ENCODE assay signal across 19 mouse cellular contexts in genomic region chr5:124167621-124168020, GRCm38 (mm10). TPM values are rescaled to one million over a fixed set of nuclear protein-coding genes. Genes with fewer than 3 reads are reported as not detected.
DNase-seq lines count a peak whose midpoint lies in the region; ATAC-seq and TF ChIP-seq lines count a peak whose summit lies in the region.
"Had no signal": no experiment of that assay in that cellular context is flagged by ENCODE, and none has a peak within 500 bp of the region (broad histone marks: within the 10 kb centered on the region; RNA-seq: fewer than 3 reads in every experiment).

No protein-coding gene starts in this region.

- no peak overlapping the region for H3K9ac ChIP-seq in forebrain, embryonic 11.5 days (ENCODE audit: low read length)
- H3K9ac ChIP-seq in heart, embryonic 15.5 days = no peak overlapping the region
- peak overlapping the region; percentile 31; the same call in 1 of the 2 replicates for H3K9ac ChIP-seq in lung, embryonic 16.5 days (ENCODE audit: low read length)
- H3K9ac ChIP-seq in heart, postnatal 0 days (replicated peaks; ENCODE audit: low read depth, low read length) = no peak overlapping the region
- H3K9ac ChIP-seq: forebrain, embryonic 13.5 days; hindbrain, embryonic 15.5 days; liver, embryonic 14.5 days had no signal

- no peak for TF ChIP-seq CTCF in heart, postnatal 0 days (IDR thresholded peaks at IDR 0.05; ENCODE audit: low read depth)

- DNase-seq in forebrain, embryonic 10.5 days (ENCODE audit: extremely low spot score, low spot score) = no peak
- no peak for DNase-seq in forebrain, embryonic 11.5 days (ENCODE audit: low spot score)
- no peak for DNase-seq in heart, postnatal 4 days
- no peak for DNase-seq in lung, postnatal 25 days (ENCODE audit: low spot score)
- DNase-seq in heart, postnatal 0 days (ENCODE audit: low spot score) = no peak
- DNase-seq: gastrocnemius, postnatal 36 days; kidney, adult 11 months; kidney, postnatal 10 days; midbrain, embryonic 14.5 days; spleen, adult 18-20 months had no signal

- WGBS in forebrain, embryonic 10.5 days = 68% methylated on average over 10 of the region's 10 CpGs
- 69% methylated on average over 10 of the region's 10 CpGs for WGBS in forebrain, embryonic 11.5 days
- 52% methylated on average over 10 of the region's 10 CpGs for WGBS in heart, embryonic 15.5 days
- WGBS in lung, embryonic 16.5 days = 38% methylated on average over 10 of the region's 10 CpGs
- 55% methylated on average over 10 of the region's 10 CpGs for WGBS in heart, postnatal 0 days

- no peak for ATAC-seq in forebrain, embryonic 11.5 days (replicated peaks; ENCODE audit: low FRiP score)
- no peak for ATAC-seq in heart, embryonic 15.5 days (replicated peaks; ENCODE audit: insufficient number of reproducible peaks, insufficient read depth, low FRiP score, low read depth)
- peak; percentile 34; the same call in 1 of the 2 replicates for ATAC-seq in lung, embryonic 16.5 days (ENCODE audit: low read depth)
- ATAC-seq in heart, postnatal 0 days (ENCODE audit: insufficient read depth, low read depth) = no peak
- no peak for ATAC-seq in inflammation-experienced regulatory T-cells, adult 6 months
- ATAC-seq: forebrain, embryonic 13.5 days had no signal

- peaks cover 76% of the 10 kb centered on the region for H3K4me1 ChIP-seq in forebrain, embryonic 10.5 days
- peaks cover 24% of the 10 kb centered on the region for H3K4me1 ChIP-seq in forebrain, embryonic 11.5 days (replicated peaks; ENCODE audit: control insufficient read depth, insufficient read depth, low read length)
- H3K4me1 ChIP-seq in heart, embryonic 15.5 days (replicated peaks) = peaks cover 91% of the 10 kb centered on the region
- H3K4me1 ChIP-seq in lung, embryonic 16.5 days (replicated peaks; ENCODE audit: control insufficient read depth, insufficient read depth, low read length) = peaks cover 37% of the 10 kb centered on the region
- H3K4me1 ChIP-seq in heart, postnatal 0 days (ENCODE audit: control insufficient read depth, insufficient read depth) = peaks cover 73% of the 10 kb centered on the region

- H3K27ac ChIP-seq in forebrain, embryonic 10.5 days = 0 out of 2 replicates have a peak overlapping the region, but pooled peaks have one; percentile 54
- no peak overlapping the region for H3K27ac ChIP-seq in forebrain, embryonic 11.5 days (ENCODE audit: low read depth, low read length)
- peak overlapping the region; percentile 38 for H3K27ac ChIP-seq in heart, embryonic 15.5 days
- H3K27ac ChIP-seq in lung, embryonic 16.5 days (ENCODE audit: low read length) = peak overlapping the region; percentile 64
- H3K27ac ChIP-seq in heart, postnatal 0 days (ENCODE audit: low read depth) = peak overlapping the region; percentile 43; the same call in 1 of the 2 replicates
- H3K27ac ChIP-seq: forebrain, embryonic 13.5 days; limb, embryonic 13.5 days; liver, embryonic 14.5 days had no signal

- no peaks in the 10 kb centered on the region for H3K27me3 ChIP-seq in forebrain, embryonic 10.5 days (ENCODE audit: poor library complexity, severe bottlenecking)
- no peaks in the 10 kb centered on the region for H3K27me3 ChIP-seq in forebrain, embryonic 11.5 days (ENCODE audit: control insufficient read depth, insufficient read depth, low read length)
- no peaks in the 10 kb centered on the region for H3K27me3 ChIP-seq in heart, embryonic 15.5 days
- no peaks in the 10 kb centered on the region for H3K27me3 ChIP-seq in lung, embryonic 16.5 days (ENCODE audit: control insufficient read depth, insufficient read depth, low read depth, low read length)
- H3K27me3 ChIP-seq in heart, postnatal 0 days (ENCODE audit: control insufficient read depth, insufficient read depth, low read length) = no peaks in the 10 kb centered on the region
- H3K27me3 ChIP-seq: CH12.LX; forebrain, embryonic 13.5 days; hindbrain, embryonic 15.5 days; limb, embryonic 13.5 days had no signal

- H3K4me2 ChIP-seq in forebrain, embryonic 11.5 days (ENCODE audit: low read depth, low read length, severe bottlenecking) = no peak overlapping the region
- H3K4me2 ChIP-seq in heart, embryonic 15.5 days = no peak overlapping the region
- peak overlapping the region; percentile 9; the same call in 1 of the 2 replicates for H3K4me2 ChIP-seq in lung, embryonic 16.5 days (ENCODE audit: low read depth, low read length)
- H3K4me2 ChIP-seq in heart, postnatal 0 days (ENCODE audit: low read depth, low read length) = no peak overlapping the region
- H3K4me2 ChIP-seq: forebrain, embryonic 13.5 days; hindbrain, embryonic 15.5 days; limb, embryonic 13.5 days had no signal

- H3K9me3 ChIP-seq in forebrain, embryonic 10.5 days = no peaks in the 10 kb centered on the region
- H3K9me3 ChIP-seq in forebrain, embryonic 11.5 days (ENCODE audit: control insufficient read depth, low read length) = no peaks in the 10 kb centered on the region
- no peaks in the 10 kb centered on the region for H3K9me3 ChIP-seq in heart, embryonic 15.5 days (replicated peaks)
- H3K9me3 ChIP-seq in lung, embryonic 16.5 days (ENCODE audit: control insufficient read depth, low read length) = no peaks in the 10 kb centered on the region
- no peaks in the 10 kb centered on the region for H3K9me3 ChIP-seq in heart, postnatal 0 days (replicated peaks; ENCODE audit: control insufficient read depth, low read length)
- H3K9me3 ChIP-seq: forebrain, embryonic 13.5 days; hindbrain, embryonic 15.5 days; limb, embryonic 13.5 days had no signal

- no peak overlapping the region for H3K4me3 ChIP-seq in forebrain, embryonic 10.5 days
- no peak overlapping the region for H3K4me3 ChIP-seq in forebrain, embryonic 11.5 days (ENCODE audit: low read depth, low read length)
- no peak overlapping the region for H3K4me3 ChIP-seq in heart, embryonic 15.5 days
- no peak overlapping the region for H3K4me3 ChIP-seq in lung, embryonic 16.5 days (ENCODE audit: low read length)
- no peak overlapping the region for H3K4me3 ChIP-seq in heart, postnatal 0 days (ENCODE audit: low read depth, low read length)
- H3K4me3 ChIP-seq: forebrain, embryonic 13.5 days; hindbrain, embryonic 15.5 days; limb, embryonic 13.5 days; myocyte had no signal

- 0 out of 2 replicates have a peak, but pooled peaks cover 6% of the 10 kb centered on the region for H3K36me3 ChIP-seq in forebrain, embryonic 10.5 days (replicated peaks)
- H3K36me3 ChIP-seq in forebrain, embryonic 11.5 days (ENCODE audit: control insufficient read depth, insufficient read depth, low read length) = no peaks in the 10 kb centered on the region
- no peaks in the 10 kb centered on the region for H3K36me3 ChIP-seq in heart, embryonic 15.5 days
- no peaks in the 10 kb centered on the region for H3K36me3 ChIP-seq in lung, embryonic 16.5 days (ENCODE audit: control insufficient read depth, insufficient read depth, low read length)
- H3K36me3 ChIP-seq in heart, postnatal 0 days (replicated peaks; ENCODE audit: control insufficient read depth, insufficient read depth, low read length) = no peaks in the 10 kb centered on the region
- H3K36me3 ChIP-seq: hindbrain, embryonic 15.5 days; limb, embryonic 13.5 days had no signal

- no peak for TF ChIP-seq EP300 in heart, postnatal 0 days (IDR thresholded peaks at IDR 0.05; ENCODE audit: low read depth)

RNA-seq across cellular contexts. Expression of gene Arl6ip4, which starts 51.7 kb away (rescaled TPM):
- polyA plus RNA-seq in forebrain, embryonic 10.5 days (2016; fragmentation: Nextera tagmentation; extraction: Ambion mirVana) = 136 and 140 TPM in 2 replicates
- polyA plus RNA-seq in forebrain, embryonic 11.5 days (2014; fragmentation: Nextera tagmentation; extraction: Ambion mirVana) = 108 and 110 TPM in 2 replicates
- 67.6 and 75.3 TPM in 2 replicates for polyA plus RNA-seq in heart, embryonic 15.5 days (2015; fragmentation: Nextera tagmentation; extraction: Ambion mirVana)
- total RNA-seq in heart, postnatal 4 days (2021) = 10 to 100 TPM; 55.1 to 68.4 TPM
- 98.8 and 99.9 TPM in 2 replicates for polyA plus RNA-seq in lung, embryonic 16.5 days (2015; fragmentation: Nextera tagmentation; extraction: Ambion mirVana)
- 12.2 and 18.0 TPM in 2 replicates for total RNA-seq in heart, postnatal 0 days (2014; rRNA removed; ENCODE audit: low replicate concordance)
- polyA plus RNA-seq in heart, postnatal 0 days (2015; fragmentation: Nextera tagmentation; extraction: Ambion mirVana) = 70.7 and 76.9 TPM in 2 replicates
- polyA plus RNA-seq in inflammation-experienced regulatory T-cells, adult 6 months (2017; shearing (Covaris generic)) = 10 to 100 TPM; 55.1 to 59.0 (median 56.1) TPM

RNA-seq across cellular contexts. Expression of gene Ogfod2, which starts 55.5 kb away (rescaled TPM):
- 16.8 and 17.8 TPM in 2 replicates for polyA plus RNA-seq in forebrain, embryonic 10.5 days (2016; fragmentation: Nextera tagmentation; extraction: Ambion mirVana)
- 14.5 and 15.8 TPM in 2 replicates for polyA plus RNA-seq in forebrain, embryonic 11.5 days (2014; fragmentation: Nextera tagmentation; extraction: Ambion mirVana)
- 18.2 and 22.3 TPM in 2 replicates for polyA plus RNA-seq in heart, embryonic 15.5 days (2015; fragmentation: Nextera tagmentation; extraction: Ambion mirVana)
- total RNA-seq in heart, postnatal 4 days (2021) = 10 to 100 TPM; 10.2 to 11.9 TPM
- 29.7 and 33.1 TPM in 2 replicates for polyA plus RNA-seq in lung, embryonic 16.5 days (2015; fragmentation: Nextera tagmentation; extraction: Ambion mirVana)
- total RNA-seq in heart, postnatal 0 days (2014; rRNA removed; ENCODE audit: low replicate concordance) = 37.6 and 55.1 TPM in 2 replicates
- 19.0 and 19.3 TPM in 2 replicates for polyA plus RNA-seq in heart, postnatal 0 days (2015; fragmentation: Nextera tagmentation; extraction: Ambion mirVana)
- polyA plus RNA-seq in inflammation-experienced regulatory T-cells, adult 6 months (2017; shearing (Covaris generic)) = 10 to 100 TPM; 16.0 to 23.0 (median 22.9) TPM
